Mouse (Mus musculus): ENCODE results near the gene Arhgef33. TPM values are rescaled to one million over a fixed set of nuclear protein-coding genes. Genes with fewer than 3 reads are reported as not detected.

Gene Arhgef33
- polyA plus RNA-seq, 1 experiment from 2014 or later: 0.16 TPM

Other genes starting within 250 kb of the Arhgef33 start
- gene Hnrnpll, start 245.1 kb upstream of the Arhgef33 start, polyA plus RNA-seq (2015; fragmentation: Nextera tagmentation; extraction: Ambion mirVana): 25.0 and 32.0 TPM in 2 replicates
- 17.8 and 22.4 TPM in 2 replicates for gene Galm, start 179.9 kb upstream of the Arhgef33 start, polyA plus RNA-seq (2015; fragmentation: Nextera tagmentation; extraction: Ambion mirVana)
- gene Srsf7, start 100.1 kb upstream of the Arhgef33 start, polyA plus RNA-seq (2015; fragmentation: Nextera tagmentation; extraction: Ambion mirVana): 336 and 378 TPM in 2 replicates
- not detected in 2 replicates for gene Ttc39d, start 99.9 kb upstream of the Arhgef33 start, polyA plus RNA-seq (2015; fragmentation: Nextera tagmentation; extraction: Ambion mirVana)
- 43.5 and 50.9 TPM in 2 replicates for gene Gemin6, start 83.0 kb upstream of the Arhgef33 start, polyA plus RNA-seq (2015; fragmentation: Nextera tagmentation; extraction: Ambion mirVana)
- gene Morn2, start 17.2 kb upstream of the Arhgef33 start, polyA plus RNA-seq (2015; fragmentation: Nextera tagmentation; extraction: Ambion mirVana): 9.9 and 13.6 TPM in 2 replicates
- 3.4 and 4.6 TPM in 2 replicates for gene Dhx57, start 16.9 kb upstream of the Arhgef33 start, polyA plus RNA-seq (2015; fragmentation: Nextera tagmentation; extraction: Ambion mirVana)
- gene Gm10190, start 66.1 kb downstream of the Arhgef33 start, polyA plus RNA-seq (2015; fragmentation: Nextera tagmentation; extraction: Ambion mirVana): not detected in 2 replicates
- 1.1 TPM in 2 replicates for gene Sos1, start 173.0 kb downstream of the Arhgef33 start, polyA plus RNA-seq (2015; fragmentation: Nextera tagmentation; extraction: Ambion mirVana)